Mouse (Mus musculus) embryo, embryonic 10 days (tissue): Measurements from ENCODE around the gene Psmb5.
"Not testable (repeated sequence)": the region's sequence is repeated elsewhere in the genome, so short reads cannot be mapped to it uniquely, and the experiment has no call there.

Experiments
- DNase-seq: peaks from one replicate; pipeline ENCODE4 v3.0.0-alpha.2; 2015; ENCODE audit warnings: low spot score

Psmb5 gene

GRCm38 (mm10) chr14:54630583-54631239, 12.9 kb upstream of the Psmb5 start:
- no peak for DNase-seq

GRCm38 (mm10) chr14:54629797-54630196, 12.0 kb upstream of the Psmb5 start:
- no peak for DNase-seq

GRCm38 (mm10) chr14:54628103-54628502, 10.3 kb upstream of the Psmb5 start:
- DNase-seq, result no peak

- DNase-seq, result no peak
Measured at GRCm38 (mm10) chr14:54624976-54625375, 7.2 kb upstream of the Psmb5 start.

GRCm38 (mm10) chr14:54623334-54623733, 5.5 kb upstream of the Psmb5 start:
- no peak for DNase-seq

GRCm38 (mm10) chr14:54621133-54621532, 3.3 kb upstream of the Psmb5 start, which contains the start of gene Psmb11:
Gene Psmb11, plus strand, starts transcription at chr14:54621433.
- no peak for DNase-seq

- DNase-seq, result peak; percentile 34
Measured at GRCm38 (mm10) chr14:54617152-54617896, 498 bp downstream of the Psmb5 start.

- no peak for DNase-seq
Measured at GRCm38 (mm10) chr14:54616226-54616825, 1.5 kb downstream of the Psmb5 start.

- not testable (repeated sequence) for DNase-seq
Measured at GRCm38 (mm10) chr14:54614130-54614529, 3.7 kb downstream of the Psmb5 start.

- no peak for DNase-seq
Measured at GRCm38 (mm10) chr14:54610648-54611047, 7.2 kb downstream of the Psmb5 start.

GRCm38 (mm10) chr14:54609962-54610361, 7.9 kb downstream of the Psmb5 start:
- DNase-seq, result peak; percentile 67

- no peak for DNase-seq
Measured at GRCm38 (mm10) chr14:54609245-54609644, 8.6 kb downstream of the Psmb5 start.

GRCm38 (mm10) chr14:54607226-54607625, 10.6 kb downstream of the Psmb5 start:
- DNase-seq, result no peak

GRCm38 (mm10) chr14:54605752-54606321, 12.0 kb downstream of the Psmb5 start, which contains the start of gene 4931414P19Rik:
Gene 4931414P19Rik, minus strand, starts transcription at chr14:54605993.
- peak; percentile 77 for DNase-seq

- no peak for DNase-seq
Measured at GRCm38 (mm10) chr14:54603686-54604085, 14.1 kb downstream of the Psmb5 start.

GRCm38 (mm10) chr14:54603038-54603654, 14.7 kb downstream of the Psmb5 start:
- DNase-seq, result peak; percentile 99

GRCm38 (mm10) chr14:54602613-54603012, 15.2 kb downstream of the Psmb5 start:
- DNase-seq, result peak; percentile 47

- no peak for DNase-seq
Measured at GRCm38 (mm10) chr14:54601601-54602000, 16.2 kb downstream of the Psmb5 start.

GRCm38 (mm10) chr14:54597084-54597483, 20.7 kb downstream of the Psmb5 start:
- DNase-seq, result no peak

GRCm38 (mm10) chr14:54594631-54595414, 23.0 kb downstream of the Psmb5 start:
- no peak for DNase-seq

- no peak for DNase-seq
Measured at GRCm38 (mm10) chr14:54594055-54594454, 23.8 kb downstream of the Psmb5 start.
